Mouse (Mus musculus): Measurements from ENCODE around the gene Setd6. TPM values are rescaled to one million over a fixed set of nuclear protein-coding genes. Genes with fewer than 3 reads are reported as not detected.

Setd6 gene
- polyA plus RNA-seq, 1 experiment from 2014 or later = 23.0 TPM

DNA sequence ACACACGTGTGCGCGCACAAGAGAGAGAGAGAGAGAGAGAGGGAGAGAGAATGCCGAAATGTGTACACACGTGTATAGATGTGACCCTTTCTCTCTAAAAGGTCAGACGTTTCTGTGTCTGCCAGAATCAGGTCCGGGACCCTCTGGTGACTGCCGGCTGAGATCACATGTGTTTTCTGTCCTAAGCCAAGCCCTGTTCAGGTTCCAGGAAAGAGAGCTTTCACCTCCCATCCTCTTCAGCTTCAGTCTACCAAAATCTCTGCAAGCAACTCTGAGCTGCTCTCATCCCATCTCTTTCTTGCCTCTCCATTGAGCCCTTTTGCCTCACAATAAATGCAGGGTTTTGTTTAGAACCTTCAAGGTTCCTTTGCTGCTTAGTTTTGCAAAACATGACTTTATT is 19.0 kb upstream of the Setd6 start:
- no peaks in the 10 kb centered on the region for H3K36me3 ChIP-seq
- H3K27ac ChIP-seq = no peak overlapping the region
- peaks cover 6% of the 10 kb centered on the region; the same call in 1 of the 2 replicates for H3K27me3 ChIP-seq (replicated peaks)
- H3K9me3 ChIP-seq = no peaks in the 10 kb centered on the region
- peak overlapping the region; percentile 44 for H3K4me2 ChIP-seq (replicated peaks)
- H3K4me3 ChIP-seq = no peak overlapping the region
- no peak for ATAC-seq (ENCODE audit: low FRiP score, low read depth)
- WGBS = 75% methylated on average over 8 of the region's 8 CpGs
- H3K9ac ChIP-seq = no peak overlapping the region
- peaks cover 23% of the 10 kb centered on the region for H3K4me1 ChIP-seq

DNA sequence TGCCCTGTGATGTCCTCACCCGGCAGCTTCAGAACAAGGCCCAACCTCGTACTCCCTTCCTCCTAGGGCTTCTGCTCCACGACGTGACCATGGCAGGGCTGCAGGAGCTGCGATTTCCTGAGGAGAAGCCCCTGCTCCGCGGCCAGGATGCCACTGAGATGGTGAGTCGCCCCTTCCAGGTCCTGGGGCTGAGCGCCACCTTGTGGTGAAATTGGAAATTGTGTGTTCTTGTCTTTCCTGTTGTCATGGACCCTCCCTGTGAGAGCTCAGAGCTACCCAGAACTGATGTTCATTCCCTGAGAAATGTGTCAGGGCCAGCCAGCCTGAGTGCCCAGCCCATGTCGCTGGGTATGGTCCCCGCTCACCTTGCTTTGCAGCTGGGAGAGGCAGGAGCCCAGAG is 18.6 kb upstream of the Setd6 start:
- Histone ChIP-seq H3K4me2 (replicated peaks) (peak overlapping the region; percentile 44), H3K27ac (no peak overlapping the region), H3K9ac (no peak overlapping the region)

GRCm38 (mm10) chr8:95698179-95698578 is 17.5 kb upstream of the Setd6 start:
- Histone ChIP-seq H3K9me3 (no peaks in the 10 kb centered on the region), H3K36me3 (no peaks in the 10 kb centered on the region), H3K27ac (no peak overlapping the region), H3K27me3 (replicated peaks) (peaks cover 6% of the 10 kb centered on the region; the same call in 1 of the 2 replicates), H3K4me2 (replicated peaks) (no peak overlapping the region), H3K9ac (no peak overlapping the region), H3K4me1 (peaks cover 30% of the 10 kb centered on the region), H3K4me3 (no peak overlapping the region)
- WGBS = 45% methylated on average over 6 of the region's 6 CpGs
- no peak for ATAC-seq (ENCODE audit: low FRiP score, low read depth)

More for the DNA sequence above, 18.6 kb upstream of the Setd6 start:
- no peaks in the 10 kb centered on the region for H3K9me3 ChIP-seq
- ATAC-seq (ENCODE audit: low FRiP score, low read depth) = peak; percentile 42
- no peak overlapping the region for H3K4me3 ChIP-seq
- WGBS = 1% methylated on average over 11 of the region's 11 CpGs
- peaks cover 24% of the 10 kb centered on the region for H3K4me1 ChIP-seq
- peaks cover 6% of the 10 kb centered on the region; the same call in 1 of the 2 replicates for H3K27me3 ChIP-seq (replicated peaks)
- no peaks in the 10 kb centered on the region for H3K36me3 ChIP-seq

- ATAC-seq (ENCODE audit: low FRiP score, low read depth) = no peak
- H3K4me1 ChIP-seq = peaks cover 27% of the 10 kb centered on the region
- no peaks in the 10 kb centered on the region for H3K36me3 ChIP-seq
- no peak overlapping the region for H3K4me3 ChIP-seq
- H3K9ac ChIP-seq = no peak overlapping the region
- 41% methylated on average over 9 of the region's 9 CpGs for WGBS
- H3K27ac ChIP-seq = no peak overlapping the region
- no peaks in the 10 kb centered on the region for H3K9me3 ChIP-seq
- H3K27me3 ChIP-seq (replicated peaks) = peaks cover 3% of the 10 kb centered on the region; the same call in 1 of the 2 replicates
- peak overlapping the region; percentile 18; the same call in 1 of the 2 replicates for H3K4me2 ChIP-seq (replicated peaks)
These were observed 15.4 kb upstream of the Setd6 start for GRCm38 (mm10) chr8:95700282-95700681.

GRCm38 (mm10) chr8:95701809-95702208 is 13.9 kb upstream of the Setd6 start:
- no peak for ATAC-seq (ENCODE audit: low FRiP score, low read depth)
- peaks cover 27% of the 10 kb centered on the region for H3K4me1 ChIP-seq
- WGBS = 89% methylated on average over 4 of the region's 4 CpGs
- peak overlapping the region; percentile 94 for H3K4me2 ChIP-seq (replicated peaks)
- H3K4me3 ChIP-seq = 0 out of 2 replicates have a peak overlapping the region, but pooled peaks have one; percentile 56
- no peaks in the 10 kb centered on the region for H3K9me3 ChIP-seq
- H3K27me3 ChIP-seq (replicated peaks) = no peaks in the 10 kb centered on the region; the same call in 1 of the 2 replicates
- H3K9ac ChIP-seq = no peak overlapping the region
- peaks cover 5% of the 10 kb centered on the region; the same call in 1 of the 2 replicates for H3K36me3 ChIP-seq
- no peak overlapping the region for H3K27ac ChIP-seq

DNA sequence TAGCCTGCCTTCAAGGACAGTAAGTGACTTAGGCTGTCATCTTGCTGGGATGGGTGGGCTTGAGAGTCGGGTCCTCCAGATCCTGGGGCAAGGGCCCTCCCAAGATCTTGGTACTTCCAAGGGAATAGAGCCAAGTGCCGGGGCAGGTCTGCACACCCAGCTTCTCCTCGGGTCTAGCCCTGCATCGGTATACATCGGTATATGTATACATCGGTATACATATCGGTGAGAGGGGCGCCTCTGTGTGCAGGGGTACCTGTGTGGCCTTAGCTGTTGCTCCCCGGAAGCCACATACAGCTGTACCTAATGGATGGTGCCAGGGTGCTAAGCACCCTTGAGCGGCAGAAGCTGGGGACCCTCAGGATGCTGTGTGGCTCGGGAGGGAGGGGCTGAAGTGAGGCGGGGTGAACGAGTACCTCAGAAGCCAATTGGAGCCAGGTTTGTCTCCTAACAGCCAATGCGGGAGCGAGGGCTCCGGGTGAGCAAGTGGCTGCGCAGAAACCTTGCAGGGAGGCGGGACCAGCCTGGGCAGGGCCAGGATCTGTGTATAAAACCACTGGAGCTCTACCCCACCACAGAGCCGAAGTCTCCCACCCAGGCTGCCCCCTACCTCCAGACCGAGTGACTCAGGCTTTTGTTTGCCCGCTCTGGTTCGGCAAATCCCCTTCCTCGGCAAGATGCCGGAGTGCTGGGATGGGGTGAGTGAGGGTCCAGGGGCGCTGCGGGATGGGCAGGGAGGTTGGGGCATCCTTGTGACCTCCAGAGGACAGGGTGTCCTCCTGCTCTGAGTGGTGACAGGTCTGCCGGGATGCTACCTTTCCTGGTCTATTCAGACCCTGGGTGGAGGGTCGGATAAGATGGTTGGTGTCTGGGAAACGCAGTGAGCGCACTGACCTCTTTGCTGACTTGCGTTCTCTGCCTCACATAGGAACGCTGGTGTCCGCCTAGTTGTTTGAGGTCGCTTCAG is 12.9 kb upstream of the Setd6 start:
- H3K27me3 ChIP-seq (replicated peaks) = no peaks in the 10 kb centered on the region
- WGBS = 3% methylated on average over 34 of the region's 34 CpGs
- ATAC-seq (ENCODE audit: low FRiP score, low read depth) = peak; percentile 93
- H3K9me3 ChIP-seq = no peaks in the 10 kb centered on the region
- H3K4me1 ChIP-seq = peaks cover 24% of the 10 kb centered on the region
- H3K36me3 ChIP-seq = peaks cover 5% of the 10 kb centered on the region; the same call in 1 of the 2 replicates
- peak overlapping the region; percentile 94 for H3K4me2 ChIP-seq (replicated peaks)
- peak overlapping the region; percentile 28 for H3K27ac ChIP-seq
- peak overlapping the region; percentile 56 for H3K4me3 ChIP-seq
- peak overlapping the region; percentile 72 for H3K9ac ChIP-seq

DNA sequence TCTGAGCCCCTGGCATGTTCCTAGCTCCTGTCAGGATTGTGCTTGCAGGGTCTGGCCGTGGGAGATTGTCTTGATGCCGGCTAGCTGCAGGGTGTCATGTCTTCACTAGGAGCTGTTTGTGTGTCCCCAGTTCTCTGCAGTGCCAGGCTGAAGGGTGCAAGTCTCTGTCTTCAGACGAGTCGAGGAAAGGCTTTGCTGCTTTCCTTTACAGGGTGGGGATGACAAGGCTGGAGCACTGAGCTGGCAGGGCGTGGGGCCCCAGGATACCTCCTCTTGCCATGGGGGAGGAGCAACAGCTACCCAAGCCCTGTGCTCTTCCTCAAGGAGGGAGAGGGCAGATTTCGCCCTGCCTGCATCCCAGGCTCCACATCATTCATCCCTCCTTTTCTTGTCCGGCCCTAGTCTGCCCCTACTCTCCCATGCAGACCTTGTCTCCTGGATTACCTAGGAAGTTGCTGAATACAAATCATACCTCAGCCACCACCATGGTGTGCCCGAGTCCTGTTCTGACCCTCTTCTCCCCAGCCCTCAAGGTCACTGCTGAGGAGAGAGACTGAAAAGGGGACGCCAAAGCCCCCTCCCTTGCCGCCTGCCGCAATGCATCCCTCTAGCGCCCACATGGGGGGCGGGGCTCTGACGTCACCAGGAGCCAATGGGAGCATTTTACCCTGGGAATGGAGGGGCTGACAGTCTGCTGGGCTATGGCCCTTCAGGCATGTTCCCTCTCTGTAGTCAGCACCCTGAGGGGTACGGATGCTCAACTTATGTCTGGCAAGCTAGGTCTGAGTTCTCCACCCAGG is 12.0 kb upstream of the Setd6 start:
- peak overlapping the region; percentile 94 for H3K4me2 ChIP-seq (replicated peaks)
- H3K36me3 ChIP-seq = peaks cover 8% of the 10 kb centered on the region
- H3K9ac ChIP-seq = peak overlapping the region; percentile 72
- peak overlapping the region; percentile 56 for H3K4me3 ChIP-seq
- WGBS = 2% methylated on average over 15 of the region's 15 CpGs
- no peaks in the 10 kb centered on the region for H3K9me3 ChIP-seq
- no peaks in the 10 kb centered on the region for H3K27me3 ChIP-seq (replicated peaks)
- ATAC-seq (ENCODE audit: low FRiP score, low read depth) = peak; percentile 39
- peak overlapping the region; percentile 28; the same call in 1 of the 2 replicates for H3K27ac ChIP-seq
- peaks cover 24% of the 10 kb centered on the region for H3K4me1 ChIP-seq

GRCm38 (mm10) chr8:95704538-95704937 is 11.1 kb upstream of the Setd6 start:
- Histone ChIP-seq H3K36me3 (peaks cover 17% of the 10 kb centered on the region), H3K27me3 (replicated peaks) (no peaks in the 10 kb centered on the region), H3K27ac (no peak overlapping the region), H3K4me1 (peaks cover 24% of the 10 kb centered on the region), H3K4me3 (peak overlapping the region; percentile 56), H3K4me2 (replicated peaks) (peak overlapping the region; percentile 94), H3K9ac (peak overlapping the region; percentile 72), H3K9me3 (no peaks in the 10 kb centered on the region)
- ATAC-seq (ENCODE audit: low FRiP score, low read depth) = no peak
- WGBS = 94% methylated on average over 3 of the region's 3 CpGs

DNA sequence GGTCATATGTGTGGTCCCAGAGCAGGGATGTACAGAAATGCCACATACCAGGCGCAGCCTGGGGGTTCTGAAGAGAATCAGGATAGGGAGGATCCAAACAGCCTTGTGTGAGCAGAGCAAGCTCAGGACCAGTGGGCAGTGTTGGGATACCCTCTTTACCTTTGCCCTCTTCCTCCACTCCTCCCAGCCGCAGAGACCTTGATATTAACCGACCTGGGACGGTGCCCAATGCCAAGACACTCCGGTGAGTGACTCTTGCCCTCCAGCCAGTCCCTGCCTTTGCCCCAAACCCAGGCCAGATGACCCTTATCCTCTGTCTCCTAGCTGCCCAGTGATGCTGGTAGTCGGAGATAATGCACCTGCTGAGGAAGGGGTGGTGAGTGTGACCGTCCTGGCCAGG is 6.1 kb upstream of the Setd6 start:
- no peak overlapping the region for H3K4me2 ChIP-seq (replicated peaks)
- H3K4me1 ChIP-seq = peaks cover 2% of the 10 kb centered on the region; the same call in 1 of the 2 replicates
- no peak overlapping the region for H3K4me3 ChIP-seq
- no peak overlapping the region; the same call in 1 of the 2 replicates for H3K9ac ChIP-seq
- H3K36me3 ChIP-seq = peaks cover 49% of the 10 kb centered on the region
- no peak overlapping the region for H3K27ac ChIP-seq
- 85% methylated on average over 7 of the region's 7 CpGs for WGBS
- no peaks in the 10 kb centered on the region for H3K9me3 ChIP-seq
- no peaks in the 10 kb centered on the region for H3K27me3 ChIP-seq (replicated peaks)
- no peak for ATAC-seq (ENCODE audit: low FRiP score, low read depth)

GRCm38 (mm10) chr8:95711029-95711428 is 4.7 kb upstream of the Setd6 start:
- Histone ChIP-seq H3K9me3 (no peaks in the 10 kb centered on the region), H3K4me2 (replicated peaks) (no peak overlapping the region), H3K9ac (no peak overlapping the region), H3K27me3 (replicated peaks) (no peaks in the 10 kb centered on the region), H3K4me3 (no peak overlapping the region), H3K27ac (no peak overlapping the region), H3K4me1 (peaks cover 6% of the 10 kb centered on the region; the same call in 1 of the 2 replicates), H3K36me3 (peaks cover 47% of the 10 kb centered on the region)
- WGBS = 71% methylated on average over 3 of the region's 3 CpGs
- no peak for ATAC-seq (ENCODE audit: low FRiP score, low read depth)

DNA sequence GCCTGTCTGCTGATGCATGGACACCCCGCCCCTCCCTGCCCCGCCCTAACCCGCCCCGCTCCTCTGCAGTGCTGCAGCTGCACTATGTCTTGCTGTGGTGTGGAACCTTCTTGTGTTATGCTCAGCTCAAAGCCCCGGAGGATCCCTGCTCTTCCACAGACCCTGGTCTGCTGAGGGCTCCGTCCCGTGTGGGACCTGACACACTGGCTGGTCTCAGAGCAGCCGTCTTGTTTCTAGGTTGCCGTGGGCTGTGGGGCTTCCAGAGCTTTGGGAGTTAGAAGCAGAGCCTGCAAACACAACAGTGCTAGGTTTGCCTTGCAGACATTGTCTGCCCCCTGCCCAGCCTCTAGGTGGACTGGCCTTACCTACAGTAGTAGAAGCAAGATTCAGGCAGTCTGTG is 3.3 kb upstream of the Setd6 start:
- Histone ChIP-seq H3K27me3 (replicated peaks) (no peaks in the 10 kb centered on the region), H3K9ac (no peak overlapping the region), H3K27ac (no peak overlapping the region; the same call in 1 of the 2 replicates), H3K4me2 (replicated peaks) (no peak overlapping the region), H3K4me3 (no peak overlapping the region), H3K36me3 (peaks cover 43% of the 10 kb centered on the region), H3K4me1 (peaks cover 18% of the 10 kb centered on the region), H3K9me3 (no peaks in the 10 kb centered on the region)
- WGBS = 85% methylated on average over 9 of the region's 9 CpGs
- no peak for ATAC-seq (ENCODE audit: low FRiP score, low read depth)
